Mouse (Mus musculus) C2C12 (cell line): ENCODE data around the gene Eipr1. TPM values are rescaled to one million over a fixed set of nuclear protein-coding genes. Genes with fewer than 3 reads are reported as not detected.

Source experiments
- H3K27me3 ChIP-seq: one replicate; pipeline ENCODE4 v1.6.1; 2011; ENCODE audit not compliant: control insufficient read depth, insufficient read depth, insufficient read length
- H3K36me3 ChIP-seq: one replicate; pipeline ENCODE4 v1.6.1; 2011; ENCODE audit not compliant: control insufficient read depth, insufficient read depth
- H3K4me3 ChIP-seq: one replicate; pipeline ENCODE4 v1.5.1; 2011; ENCODE audit warnings: mild to moderate bottlenecking, control low read depth; ENCODE audit not compliant: poor library complexity, insufficient read depth, severe bottlenecking
- H3K79me2 ChIP-seq: one replicate; pipeline ENCODE4 v1.6.1; 2011; ENCODE audit not compliant: control insufficient read depth, insufficient read depth
- H3K79me3 ChIP-seq: one replicate; pipeline ENCODE4 v1.6.1; 2011; ENCODE audit warnings: low read depth, control low read depth
- H3ac ChIP-seq: one replicate; pipeline ENCODE3; 2011; ENCODE audit warnings: low read depth; ENCODE audit not compliant: control insufficient read depth, insufficient read length
- CEBPB ChIP-seq: IDR thresholded peaks from one replicate; pipeline ENCODE4 v1.6.1; 2011; ENCODE audit warnings: low read depth, mild to moderate bottlenecking, control low read depth, moderate library complexity
- CTCF ChIP-seq: IDR thresholded peaks from one replicate; pipeline ENCODE4 v1.5.1; 2011; ENCODE audit not compliant: control insufficient read depth, insufficient read depth, insufficient read length
- FOSL1 ChIP-seq: IDR thresholded peaks from one replicate; pipeline ENCODE4 v1.8.0; 2011; ENCODE audit warnings: mild to moderate bottlenecking, low read length; ENCODE audit not compliant: poor library complexity, insufficient read depth, severe bottlenecking
- MAX ChIP-seq: IDR thresholded peaks from one replicate; pipeline ENCODE4 v1.6.1; 2011; ENCODE audit warnings: mild to moderate bottlenecking, control low read depth
- MYOD1 ChIP-seq: IDR thresholded peaks from one replicate; pipeline ENCODE4 v1.6.1; 2011; ENCODE audit warnings: low read depth; ENCODE audit not compliant: control insufficient read depth, insufficient read length
- MYOG ChIP-seq: IDR thresholded peaks from one replicate; pipeline ENCODE4 v1.6.1; 2011; ENCODE audit not compliant: control insufficient read depth, insufficient read length; ENCODE audit errors: extremely low read depth
- USF1 ChIP-seq: IDR thresholded peaks from one replicate; pipeline ENCODE4 v1.6.1; 2011; ENCODE audit warnings: low read depth, mild to moderate bottlenecking, control low read depth, moderate library complexity
- polyA plus RNA-seq: library from polyadenylated mRNA; unstranded; fragments of >200 nt; fragmentation: generic; extraction: Trizol; gene quantifications from one replicate; pipeline ENCODE4 v1.2.1, GENCODE M21; 2012; ENCODE audit warnings: missing spikeins

The Eipr1 gene
- polyA plus RNA-seq, 1 experiment, result 22.7 TPM

DNA sequence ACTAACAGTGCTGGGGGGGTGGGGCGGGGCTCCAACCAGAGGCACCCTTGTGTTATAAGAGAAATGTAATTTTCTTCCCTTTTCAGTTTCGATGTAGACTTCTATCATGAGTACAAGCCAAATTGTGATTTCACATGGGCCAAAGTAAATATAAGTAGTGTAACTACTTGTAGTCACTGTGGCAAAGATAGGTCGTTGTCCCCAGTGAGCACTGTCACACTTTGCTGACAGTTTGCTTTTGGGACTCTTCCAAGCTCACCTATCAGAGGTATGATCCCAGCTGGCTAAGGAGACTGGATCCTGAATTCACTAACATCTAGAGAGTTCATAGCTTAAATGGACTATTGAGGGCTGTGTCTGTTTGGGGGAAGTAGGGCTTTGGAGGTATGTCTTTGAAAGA lies 49.3 kb downstream of the Eipr1 start:
- Histone ChIP-seq H3K36me3 (no peaks in the 10 kb centered on the region), H3K27me3 (no peaks in the 10 kb centered on the region), H3ac (no peak overlapping the region), H3K79me2 (no peaks in the 10 kb centered on the region), H3K4me3 (no peak overlapping the region), H3K79me3 (no peaks in the 10 kb centered on the region)
- TF ChIP-seq MYOG (no peak), FOSL1 (no peak), MYOD1 (no peak), CEBPB (no peak), CTCF (no peak), USF1 (no peak), MAX (no peak)

- Histone ChIP-seq H3K79me2 (no peaks in the 10 kb centered on the region), H3K4me3 (no peak overlapping the region), H3K36me3 (no peaks in the 10 kb centered on the region), H3ac (no peak overlapping the region), H3K79me3 (no peaks in the 10 kb centered on the region), H3K27me3 (no peaks in the 10 kb centered on the region)
- TF ChIP-seq MAX (no peak), MYOD1 (no peak), CEBPB (no peak), MYOG (no peak), USF1 (no peak), FOSL1 (no peak), CTCF (no peak)
Observed at GRCm38 (mm10) chr12:28801731-28802130, 50.1 kb downstream of the Eipr1 start.

DNA sequence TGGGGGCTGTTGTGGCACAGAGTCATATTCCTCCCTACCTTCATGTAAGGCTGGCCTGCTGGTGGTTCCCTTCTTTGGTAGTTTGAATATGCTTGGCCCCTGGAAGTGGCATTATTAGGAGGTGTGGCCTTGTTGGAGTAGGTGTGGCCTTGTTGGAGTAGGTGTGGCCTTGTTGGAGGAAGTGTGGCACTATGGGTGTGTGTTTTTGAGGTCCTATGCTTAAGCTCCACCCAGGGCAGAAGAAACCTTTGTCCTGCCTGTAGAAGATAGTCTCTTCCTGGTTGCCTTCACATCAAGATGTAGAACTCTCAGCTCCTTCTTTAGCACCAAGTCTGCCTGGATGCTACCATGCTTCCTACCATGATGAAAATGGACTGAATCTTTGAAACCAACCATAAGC lies 51.4 kb downstream of the Eipr1 start:
- Histone ChIP-seq H3K79me3 (no peaks in the 10 kb centered on the region), H3K36me3 (no peaks in the 10 kb centered on the region), H3K27me3 (no peaks in the 10 kb centered on the region), H3ac (no peak overlapping the region), H3K79me2 (no peaks in the 10 kb centered on the region), H3K4me3 (no peak overlapping the region)
- TF ChIP-seq MYOG (no peak), MYOD1 (no peak), USF1 (no peak)

DNA sequence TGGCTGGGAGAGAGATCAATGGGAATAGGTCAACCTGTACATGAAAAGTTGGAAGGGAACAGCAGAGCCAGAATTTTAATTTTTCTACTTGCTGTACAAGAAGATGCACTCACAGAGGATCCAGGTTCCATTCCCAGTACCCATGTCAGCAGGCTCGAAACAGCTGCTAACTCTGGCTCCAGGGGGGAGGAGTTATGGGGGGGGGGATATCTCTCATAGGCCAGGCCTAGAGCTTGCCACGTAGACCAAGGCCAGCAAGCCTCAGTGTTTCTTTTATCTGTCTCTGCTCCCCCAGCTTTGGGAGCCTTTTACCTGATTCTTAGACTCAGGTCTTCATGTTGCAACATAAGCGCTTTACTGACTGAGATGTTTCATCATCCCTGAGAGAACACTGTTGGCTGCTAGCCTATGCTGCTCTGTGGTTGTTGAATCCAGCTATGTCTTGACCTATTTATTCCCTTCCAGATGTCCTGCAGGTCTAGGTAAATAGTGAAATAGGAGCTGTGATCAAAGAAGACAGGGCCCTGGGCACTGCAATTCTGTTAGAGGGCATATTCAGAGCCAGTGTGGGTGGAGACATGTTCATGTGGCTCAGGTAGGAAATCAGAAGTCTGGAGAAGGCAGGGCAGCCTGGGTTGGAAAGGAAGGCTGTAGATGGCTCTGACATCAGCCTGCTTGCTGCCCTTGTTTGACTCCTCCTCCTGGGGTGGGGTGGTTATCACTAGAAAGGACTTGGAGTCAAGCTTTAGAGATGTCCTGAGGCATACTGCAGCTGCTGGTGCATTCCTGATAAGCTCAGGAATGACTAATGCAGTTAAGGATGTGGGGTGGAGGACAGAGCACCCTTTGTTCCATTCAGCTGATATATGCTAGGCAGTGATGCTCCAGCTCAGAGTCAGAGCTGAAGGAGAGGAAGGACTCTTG lies 53.2 kb downstream of the Eipr1 start:
- Histone ChIP-seq H3K79me3 (no peaks in the 10 kb centered on the region), H3K27me3 (no peaks in the 10 kb centered on the region), H3K36me3 (no peaks in the 10 kb centered on the region), H3K4me3 (no peak overlapping the region), H3K79me2 (no peaks in the 10 kb centered on the region), H3ac (no peak overlapping the region)
- TF ChIP-seq MYOD1, result peak; percentile 86
- no peak for TF ChIP-seq FOSL1

GRCm38 (mm10) chr12:28808786-28809375 lies 57.3 kb downstream of the Eipr1 start:
- Histone ChIP-seq H3ac (no peak overlapping the region), H3K79me3 (no peaks in the 10 kb centered on the region), H3K27me3 (no peaks in the 10 kb centered on the region), H3K4me3 (no peak overlapping the region), H3K36me3 (no peaks in the 10 kb centered on the region), H3K79me2 (no peaks in the 10 kb centered on the region)
- TF ChIP-seq MAX (no peak), MYOG (no peak), CTCF (no peak), CEBPB (no peak), FOSL1 (no peak), MYOD1 (no peak), USF1 (no peak)

DNA sequence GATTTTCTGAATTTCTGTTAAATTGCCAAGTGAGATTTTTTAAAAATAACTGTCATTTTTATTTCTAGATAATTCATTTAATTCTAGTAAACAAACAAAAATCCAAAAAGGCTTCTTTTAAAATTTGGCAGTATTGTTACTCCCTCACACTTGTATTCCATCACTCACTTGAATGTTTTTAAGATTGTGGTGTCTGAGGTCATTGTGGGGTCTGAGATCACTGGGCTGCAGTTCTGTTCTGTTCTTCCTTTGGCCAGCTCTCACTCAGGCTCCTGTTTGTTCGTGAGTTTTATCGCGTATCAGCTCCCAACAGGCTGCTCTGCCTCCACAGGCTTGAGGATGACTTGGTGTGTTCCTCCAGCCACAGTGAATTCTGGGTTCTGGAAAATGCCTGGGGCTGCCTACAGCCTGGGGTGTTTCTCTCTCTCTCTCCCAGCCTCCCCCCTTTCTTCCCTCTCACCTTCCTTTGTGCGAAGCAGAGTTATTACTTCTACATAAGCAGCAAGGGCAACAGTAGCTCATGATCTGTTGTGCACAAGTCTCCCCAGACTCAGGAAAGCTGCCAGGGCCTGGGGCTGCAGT lies 58.2 kb downstream of the Eipr1 start:
- TF ChIP-seq CTCF (no peak), USF1 (no peak), FOSL1 (no peak), CEBPB (no peak), MYOG (no peak), MAX (no peak), MYOD1 (no peak)
- Histone ChIP-seq H3K27me3 (no peaks in the 10 kb centered on the region), H3K4me3 (no peak overlapping the region), H3ac (no peak overlapping the region), H3K36me3 (no peaks in the 10 kb centered on the region), H3K79me3 (no peaks in the 10 kb centered on the region), H3K79me2 (no peaks in the 10 kb centered on the region)
